Mouse (Mus musculus) myocyte (in vitro differentiated cells): ENCODE measurements around the gene Ptpn3. TPM values are rescaled to one million over a fixed set of nuclear protein-coding genes. Genes with fewer than 3 reads are reported as not detected.

ENCODE experiments used
- H3K27me3 ChIP-seq: one replicate; pipeline ENCODE4 v1.6.1; 2011; ENCODE audit not compliant: control insufficient read depth, insufficient read depth, insufficient read length
- H3K36me3 ChIP-seq: one replicate; pipeline ENCODE4 v1.6.1; 2011; ENCODE audit not compliant: control insufficient read depth, insufficient read depth
- H3K4me2 ChIP-seq: one replicate; pipeline ENCODE4 v1.6.1; 2011; ENCODE audit warnings: low read depth, control low read depth
- H3K4me3 ChIP-seq: one replicate; pipeline ENCODE4 v1.5.1; 2011; ENCODE audit warnings: mild to moderate bottlenecking, control low read depth, moderate library complexity
- H3K79me2 ChIP-seq: one replicate; pipeline ENCODE4 v1.6.1; 2011; ENCODE audit not compliant: control insufficient read depth, insufficient read depth
- H3ac ChIP-seq: one replicate; pipeline ENCODE4 v1.6.1; 2011; ENCODE audit not compliant: control insufficient read depth, insufficient read length
- CEBPB ChIP-seq: IDR thresholded peaks from 2 replicates; pipeline ENCODE4 v1.6.1; 2011; ENCODE audit warnings: mild to moderate bottlenecking, moderate library complexity; ENCODE audit not compliant: poor library complexity, insufficient read depth, severe bottlenecking
- E2F4 ChIP-seq: IDR thresholded peaks from one replicate; pipeline ENCODE4 v1.6.1; 2011; ENCODE audit warnings: mild to moderate bottlenecking, control low read depth, moderate library complexity; ENCODE audit not compliant: insufficient read depth
- MAX ChIP-seq: IDR thresholded peaks from one replicate; pipeline ENCODE4 v1.6.1; 2011; ENCODE audit warnings: low read depth, mild to moderate bottlenecking, control low read depth
- MYOD1 ChIP-seq, 3 experiments: IDR thresholded peaks; one replicate each; pipeline ENCODE4 v1.6.1; 2011; ENCODE audit warnings: control low read depth in 2 of 3, low read depth in 2 of 3, mild to moderate bottlenecking in 2 of 3, moderate library complexity in 1 of 3; ENCODE audit not compliant: insufficient read length in 2 of 3, control insufficient read depth in 1 of 3
- MYOG ChIP-seq, 3 experiments: IDR thresholded peaks; one replicate each; pipeline ENCODE4 v1.6.1; 2011; ENCODE audit warnings: control low read depth in 2 of 3, low read depth in 2 of 3, mild to moderate bottlenecking in 2 of 3; ENCODE audit not compliant: insufficient read length in 2 of 3, control insufficient read depth in 1 of 3, insufficient read depth in 1 of 3
- POLR2A ChIP-seq: IDR thresholded peaks from one replicate; pipeline ENCODE4 v1.6.1; 2011; ENCODE audit warnings: low read depth, mild to moderate bottlenecking, control low read depth, moderate library complexity; ENCODE audit not compliant: insufficient read length
- POLR2AphosphoS2 ChIP-seq: IDR thresholded peaks from one replicate; pipeline ENCODE4 v1.6.1; 2011; ENCODE audit warnings: low read depth, control low read depth; ENCODE audit not compliant: insufficient read length
- REST ChIP-seq: IDR thresholded peaks from one replicate; pipeline ENCODE4 v1.6.1; 2011; ENCODE audit warnings: mild to moderate bottlenecking, control low read depth, moderate library complexity; ENCODE audit not compliant: insufficient read depth, insufficient read length
- SRF ChIP-seq: IDR thresholded peaks from one replicate; pipeline ENCODE4 v1.6.1; 2011; ENCODE audit warnings: low read depth; ENCODE audit not compliant: control insufficient read depth, insufficient read length
- TCF12 ChIP-seq: IDR thresholded peaks from one replicate; pipeline ENCODE4 v1.6.1; 2011; ENCODE audit warnings: mild to moderate bottlenecking, control low read depth; ENCODE audit not compliant: poor library complexity, insufficient read depth, severe bottlenecking
- TCF3 ChIP-seq: IDR thresholded peaks from one replicate; pipeline ENCODE4 v1.6.1; 2011; ENCODE audit warnings: low read depth, control low read depth; ENCODE audit not compliant: insufficient read length
- USF1 ChIP-seq: IDR thresholded peaks from one replicate; pipeline ENCODE4 v1.6.1; 2011; ENCODE audit warnings: low read depth, mild to moderate bottlenecking, control low read depth, moderate library complexity
- polyA plus RNA-seq: library from polyadenylated mRNA; unstranded; fragments of >200 nt; fragmentation: generic; extraction: Trizol; gene quantifications from one replicate; pipeline ENCODE4 v1.2.1, GENCODE M21; 2012; ENCODE audit warnings: missing spikeins

The Ptpn3 gene
- 3.1 TPM for polyA plus RNA-seq

GRCm38 (mm10) chr4:57301410-57302313 is at the start of gene Ptpn3:
TSS of gene Ptpn3 (minus strand) at chr4:57301837.
- H3ac ChIP-seq = peak within 1 kb of the TSS; percentile 37
- H3K4me2 ChIP-seq = peak within 1 kb of the TSS; percentile 77
- H3K27me3 ChIP-seq = no peaks in the 10 kb centered on the region
- no peaks in the 10 kb centered on the region for H3K36me3 ChIP-seq
- TF ChIP-seq MYOD1 (IDR thresholded peaks at IDR 0.05; ENCODE audit: control insufficient read depth in 1 of 3, insufficient read length in 2 of 3, low read depth in 2 of 3) = peak in 1 of 3 experiments; percentile 44
- no peak for TF ChIP-seq POLR2AphosphoS2
- TF ChIP-seq POLR2A = peak; percentile 54
- 0 out of 2 replicates have a peak, but pooled peaks have one; percentile 3 for TF ChIP-seq CEBPB
- peak in 1 of 3 experiments; percentile 27 for TF ChIP-seq MYOG (IDR thresholded peaks at IDR 0.05; ENCODE audit: control insufficient read depth in 1 of 3, insufficient read depth in 1 of 3, insufficient read length in 2 of 3, low read depth in 2 of 3)
- TF ChIP-seq TCF12 = no peak
- H3K4me3 ChIP-seq = peak within 1 kb of the TSS; percentile 32
- H3K79me2 ChIP-seq = no peaks in the 10 kb centered on the region

- TF ChIP-seq USF1 (no peak), MYOD1 (IDR thresholded peaks at IDR 0.05; ENCODE audit: control insufficient read depth in 1 of 3, insufficient read length in 2 of 3, low read depth in 2 of 3) (no peak), E2F4 (no peak), MYOG (IDR thresholded peaks at IDR 0.05; ENCODE audit: control insufficient read depth in 1 of 3, insufficient read depth in 1 of 3, insufficient read length in 2 of 3, low read depth in 2 of 3) (no peak), POLR2A (no peak), TCF3 (no peak), SRF (no peak), REST (no peak), MAX (no peak), CEBPB (no peak), TCF12 (no peak), POLR2AphosphoS2 (no peak)
- Histone ChIP-seq H3K36me3 (no peaks in the 10 kb centered on the region), H3K27me3 (peaks cover 14% of the 10 kb centered on the region), H3ac (no peak overlapping the region), H3K79me2 (no peaks in the 10 kb centered on the region), H3K4me2 (no peak overlapping the region), H3K4me3 (no peak overlapping the region)
Measured at GRCm38 (mm10) chr4:57350541-57350940, 48.9 kb upstream of the Ptpn3 start.

- Histone ChIP-seq H3K27me3 (peaks cover 14% of the 10 kb centered on the region), H3K4me2 (no peak overlapping the region), H3ac (no peak overlapping the region), H3K4me3 (no peak overlapping the region), H3K79me2 (no peaks in the 10 kb centered on the region), H3K36me3 (no peaks in the 10 kb centered on the region)
- TF ChIP-seq POLR2AphosphoS2 = no peak
Measured at GRCm38 (mm10) chr4:57343996-57344395, 42.4 kb upstream of the Ptpn3 start.

- Histone ChIP-seq H3K36me3 (no peaks in the 10 kb centered on the region), H3K4me2 (no peak overlapping the region), H3K27me3 (no peaks in the 10 kb centered on the region), H3K4me3 (no peak overlapping the region), H3K79me2 (no peaks in the 10 kb centered on the region), H3ac (no peak overlapping the region)
- TF ChIP-seq CEBPB (no peak), SRF (no peak), USF1 (no peak), POLR2AphosphoS2 (no peak), POLR2A (no peak), MAX (no peak), REST (no peak), MYOD1 (IDR thresholded peaks at IDR 0.05; ENCODE audit: control insufficient read depth in 1 of 3, insufficient read length in 2 of 3, low read depth in 2 of 3) (no peak), TCF3 (no peak)
Measured at GRCm38 (mm10) chr4:57338923-57339322, 37.3 kb upstream of the Ptpn3 start.

- H3K79me2 ChIP-seq = no peaks in the 10 kb centered on the region
- no peaks in the 10 kb centered on the region for H3K27me3 ChIP-seq
- no peak overlapping the region for H3ac ChIP-seq
- H3K36me3 ChIP-seq = no peaks in the 10 kb centered on the region
- no peak for TF ChIP-seq POLR2A
- TF ChIP-seq MAX = no peak
- no peak for TF ChIP-seq MYOG (IDR thresholded peaks at IDR 0.05; ENCODE audit: control insufficient read depth in 1 of 3, insufficient read depth in 1 of 3, insufficient read length in 2 of 3, low read depth in 2 of 3)
- H3K4me2 ChIP-seq = no peak overlapping the region
- no peak overlapping the region for H3K4me3 ChIP-seq
Measured at GRCm38 (mm10) chr4:57338061-57338460, 36.4 kb upstream of the Ptpn3 start.
